Mouse (Mus musculus): ENCODE data around the gene Tspan14. TPM values are rescaled to one million over a fixed set of nuclear protein-coding genes. Genes with fewer than 3 reads are reported as not detected.

The Tspan14 gene
- polyA plus RNA-seq, 1 experiment from 2014 or later: 43.4 TPM

DNA sequence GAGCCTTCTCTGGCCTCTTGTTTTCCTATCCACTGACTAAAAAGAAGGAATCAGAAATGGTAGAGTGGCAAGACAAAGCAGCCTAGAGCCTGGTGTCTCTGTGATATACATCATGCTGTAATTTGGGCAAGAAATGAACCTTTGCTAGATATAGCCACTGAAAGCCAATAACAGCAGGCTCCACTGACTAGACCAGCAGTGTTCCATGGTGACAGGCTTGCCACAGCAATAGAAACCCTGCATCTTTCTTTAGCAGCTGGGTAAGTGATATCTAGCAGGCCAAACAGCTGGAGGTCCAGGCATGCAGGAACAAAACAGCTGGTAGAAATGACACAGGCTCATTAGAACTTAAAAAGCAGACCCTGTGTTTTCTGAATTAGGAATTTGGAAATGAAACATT is 92.0 kb downstream of the Tspan14 start:
- Histone ChIP-seq H3K27me3 (ENCODE audit: control insufficient read depth, insufficient read depth, low read length) (no peaks in the 10 kb centered on the region), H3K4me2 (ENCODE audit: low read length) (no peak overlapping the region), H3K4me1 (ENCODE audit: control insufficient read depth in 2 of 2, insufficient read depth in 2 of 2, low read length in 2 of 2) (no peaks in the 10 kb centered on the region), H3K9me3 (ENCODE audit: control insufficient read depth, low read length) (no peaks in the 10 kb centered on the region), H3K4me3 (ENCODE audit: control insufficient read depth in 1 of 2, insufficient read depth in 1 of 2, low read depth in 1 of 2, low read length in 2 of 2) (no peak overlapping the region), H3K27ac (replicated peaks in 1 of 2; ENCODE audit: control insufficient read depth in 1 of 2, insufficient read depth in 1 of 2, low read depth in 2 of 2, low read length in 2 of 2) (no peak overlapping the region), H3K36me3 (ENCODE audit: control insufficient read depth, insufficient read depth, low read length) (no peaks in the 10 kb centered on the region), H3K9ac (ENCODE audit: low read length) (no peak overlapping the region)
- ATAC-seq (ENCODE audit: insufficient number of reproducible peaks, insufficient read depth, low FRiP score, low read depth): no peak

DNA sequence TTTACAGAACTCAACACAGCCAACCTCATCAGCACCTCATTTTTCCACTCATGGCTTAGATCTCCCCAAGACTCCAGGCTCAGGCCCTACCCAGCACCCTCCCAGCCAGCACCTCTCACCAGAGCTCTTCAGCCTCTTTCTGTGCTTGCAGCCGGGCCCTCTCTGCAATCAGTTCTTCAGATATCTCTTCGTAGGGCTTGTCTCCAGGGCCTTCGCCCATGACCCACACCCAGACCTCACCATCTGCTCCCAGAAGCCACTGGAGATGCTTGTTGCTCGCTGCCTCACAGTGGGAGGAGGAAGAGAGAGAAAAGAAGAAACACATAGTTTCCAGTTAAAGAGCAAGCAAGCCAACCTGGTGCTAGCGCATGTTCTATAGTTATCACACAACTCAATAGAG is 92.6 kb downstream of the Tspan14 start:
- H3K27ac ChIP-seq (replicated peaks in 1 of 2; ENCODE audit: control insufficient read depth in 1 of 2, insufficient read depth in 1 of 2, low read depth in 2 of 2, low read length in 2 of 2): no peak overlapping the region
- 74% methylated on average over 5 of the region's 5 CpGs for WGBS
- H3K4me3 ChIP-seq (ENCODE audit: control insufficient read depth in 1 of 2, insufficient read depth in 1 of 2, low read depth in 1 of 2, low read length in 2 of 2): no peak overlapping the region
- H3K27me3 ChIP-seq (ENCODE audit: control insufficient read depth, insufficient read depth, low read length): no peaks in the 10 kb centered on the region
- no peak for ATAC-seq (ENCODE audit: insufficient number of reproducible peaks, insufficient read depth, low FRiP score, low read depth)
- no peaks in the 10 kb centered on the region for H3K9me3 ChIP-seq (ENCODE audit: control insufficient read depth, low read length)
- no peaks in the 10 kb centered on the region for H3K4me1 ChIP-seq (ENCODE audit: control insufficient read depth in 2 of 2, insufficient read depth in 2 of 2, low read length in 2 of 2)
- no peak overlapping the region for H3K4me2 ChIP-seq (ENCODE audit: low read length)
- no peak overlapping the region for H3K9ac ChIP-seq (ENCODE audit: low read length)
- H3K36me3 ChIP-seq (ENCODE audit: control insufficient read depth, insufficient read depth, low read length): no peaks in the 10 kb centered on the region

- Histone ChIP-seq H3K4me2 (ENCODE audit: low read length) (no peak overlapping the region), H3K9ac (ENCODE audit: low read length) (no peak overlapping the region), H3K4me3 (ENCODE audit: control insufficient read depth in 1 of 2, insufficient read depth in 1 of 2, low read depth in 1 of 2, low read length in 2 of 2) (no peak overlapping the region), H3K36me3 (ENCODE audit: control insufficient read depth, insufficient read depth, low read length) (no peaks in the 10 kb centered on the region), H3K27ac (replicated peaks in 1 of 2; ENCODE audit: control insufficient read depth in 1 of 2, insufficient read depth in 1 of 2, low read depth in 2 of 2, low read length in 2 of 2) (no peak overlapping the region), H3K9me3 (ENCODE audit: control insufficient read depth, low read length) (no peaks in the 10 kb centered on the region), H3K27me3 (ENCODE audit: control insufficient read depth, insufficient read depth, low read length) (no peaks in the 10 kb centered on the region), H3K4me1 (ENCODE audit: control insufficient read depth in 2 of 2, insufficient read depth in 2 of 2, low read length in 2 of 2) (no peaks in the 10 kb centered on the region)
- ATAC-seq (ENCODE audit: insufficient number of reproducible peaks, insufficient read depth, low FRiP score, low read depth): no peak
- 67% methylated on average over 3 of the region's 3 CpGs for WGBS
Measured at GRCm38 (mm10) chr14:40870598-40870997, 96.0 kb downstream of the Tspan14 start.

DNA sequence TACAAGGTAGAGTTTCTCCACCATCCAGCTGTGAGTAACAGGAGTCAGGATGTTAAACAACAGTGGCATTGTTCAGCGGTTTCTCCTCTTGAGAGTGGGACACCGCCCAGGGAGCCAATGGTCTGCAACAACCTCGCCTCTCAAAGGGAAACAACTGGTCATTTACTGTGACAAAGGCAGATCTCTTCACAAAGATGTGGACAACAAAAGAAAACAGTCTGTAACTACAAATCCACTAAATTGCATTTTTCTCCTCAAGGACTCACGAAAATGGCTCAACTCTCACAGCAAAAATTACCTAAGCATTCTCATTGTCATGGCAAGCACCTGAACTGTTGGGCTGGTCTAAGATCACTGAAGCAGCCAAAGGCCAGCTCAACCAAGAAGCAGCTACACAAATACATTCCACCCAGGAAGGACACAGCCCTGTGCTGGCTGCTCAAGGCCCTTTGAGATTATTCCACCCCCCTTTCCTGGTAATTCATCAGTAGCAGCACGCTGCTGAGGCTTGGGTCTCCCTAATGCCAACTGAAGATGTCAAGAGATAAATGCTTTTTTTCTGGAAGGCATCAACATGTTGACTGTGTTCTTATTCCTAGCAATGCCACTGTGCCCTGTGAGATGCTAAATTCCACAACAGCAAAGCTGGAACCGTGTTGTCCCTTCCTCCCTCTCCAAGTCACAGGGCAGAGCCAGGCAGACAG is 101.6 kb downstream of the Tspan14 start:
- WGBS: 63% methylated on average over 6 of the region's 6 CpGs
- H3K27me3 ChIP-seq (ENCODE audit: control insufficient read depth, insufficient read depth, low read length): no peaks in the 10 kb centered on the region
- no peak overlapping the region for H3K4me2 ChIP-seq (ENCODE audit: low read length)
- no peaks in the 10 kb centered on the region for H3K36me3 ChIP-seq (ENCODE audit: control insufficient read depth, insufficient read depth, low read length)
- no peak overlapping the region for H3K4me3 ChIP-seq (ENCODE audit: control insufficient read depth in 1 of 2, insufficient read depth in 1 of 2, low read depth in 1 of 2, low read length in 2 of 2)
- no peak overlapping the region for H3K9ac ChIP-seq (ENCODE audit: low read length)
- no peaks in the 10 kb centered on the region for H3K9me3 ChIP-seq (ENCODE audit: control insufficient read depth, low read length)
- no peak for ATAC-seq (ENCODE audit: insufficient number of reproducible peaks, insufficient read depth, low FRiP score, low read depth)
- H3K4me1 ChIP-seq (ENCODE audit: control insufficient read depth in 2 of 2, insufficient read depth in 2 of 2, low read length in 2 of 2): no peaks in the 10 kb centered on the region
- no peak overlapping the region for H3K27ac ChIP-seq (replicated peaks in 1 of 2; ENCODE audit: control insufficient read depth in 1 of 2, insufficient read depth in 1 of 2, low read depth in 2 of 2, low read length in 2 of 2)

DNA sequence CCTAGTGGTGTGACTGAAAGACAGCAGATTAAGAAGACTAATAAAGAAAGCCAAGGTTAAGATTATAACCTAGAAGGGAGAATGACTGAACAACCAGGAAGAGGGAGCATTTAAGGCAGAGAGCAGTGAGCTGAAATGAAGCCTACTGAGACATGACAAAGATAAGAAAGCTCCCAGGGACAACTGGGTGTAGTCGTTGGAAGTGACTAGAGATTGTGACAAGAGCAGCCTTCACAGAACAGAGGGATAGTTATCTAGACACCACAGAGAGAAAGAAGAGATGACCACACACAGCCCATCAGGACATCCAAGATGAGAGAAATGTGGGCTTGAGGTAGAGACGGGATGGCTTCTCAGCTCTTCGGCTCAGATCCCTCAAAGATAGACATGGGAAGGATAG is 102.9 kb downstream of the Tspan14 start:
- Histone ChIP-seq H3K27ac (replicated peaks in 1 of 2; ENCODE audit: control insufficient read depth in 1 of 2, insufficient read depth in 1 of 2, low read depth in 2 of 2, low read length in 2 of 2) (no peak overlapping the region), H3K9me3 (ENCODE audit: control insufficient read depth, low read length) (no peaks in the 10 kb centered on the region), H3K4me3 (ENCODE audit: control insufficient read depth in 1 of 2, insufficient read depth in 1 of 2, low read depth in 1 of 2, low read length in 2 of 2) (no peak overlapping the region), H3K27me3 (ENCODE audit: control insufficient read depth, insufficient read depth, low read length) (no peaks in the 10 kb centered on the region), H3K9ac (ENCODE audit: low read length) (no peak overlapping the region), H3K4me2 (ENCODE audit: low read length) (no peak overlapping the region), H3K4me1 (ENCODE audit: control insufficient read depth in 2 of 2, insufficient read depth in 2 of 2, low read length in 2 of 2) (no peaks in the 10 kb centered on the region), H3K36me3 (ENCODE audit: control insufficient read depth, insufficient read depth, low read length) (no peaks in the 10 kb centered on the region)
- no peak for ATAC-seq (ENCODE audit: insufficient number of reproducible peaks, insufficient read depth, low FRiP score, low read depth)
- WGBS: 55% methylated on average over 3 of the region's 3 CpGs

DNA sequence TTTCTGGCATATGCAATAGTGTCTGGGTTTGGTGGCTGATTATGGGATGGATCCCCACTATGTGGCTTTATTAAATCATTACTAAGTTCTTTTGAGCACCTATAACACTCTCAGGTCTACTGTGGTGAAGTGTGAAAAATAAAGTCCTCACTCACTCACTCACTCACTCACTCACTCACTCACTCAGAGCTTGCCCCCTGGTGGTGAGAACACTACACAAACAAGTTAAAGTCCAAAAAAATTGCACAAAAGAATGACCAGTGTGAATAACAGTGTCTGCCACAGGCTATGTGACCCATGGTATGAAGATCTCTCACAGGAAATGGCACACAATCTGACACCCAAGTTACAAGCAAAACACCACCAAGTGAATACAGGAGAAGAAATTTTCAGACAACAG is 103.6 kb downstream of the Tspan14 start:
- Histone ChIP-seq H3K4me2 (ENCODE audit: low read length) (no peak overlapping the region), H3K9ac (ENCODE audit: low read length) (no peak overlapping the region), H3K27me3 (ENCODE audit: control insufficient read depth, insufficient read depth, low read length) (no peaks in the 10 kb centered on the region), H3K27ac (replicated peaks in 1 of 2; ENCODE audit: control insufficient read depth in 1 of 2, insufficient read depth in 1 of 2, low read depth in 2 of 2, low read length in 2 of 2) (no peak overlapping the region), H3K4me1 (ENCODE audit: control insufficient read depth in 2 of 2, insufficient read depth in 2 of 2, low read length in 2 of 2) (no peaks in the 10 kb centered on the region), H3K9me3 (ENCODE audit: control insufficient read depth, low read length) (no peaks in the 10 kb centered on the region), H3K36me3 (ENCODE audit: control insufficient read depth, insufficient read depth, low read length) (no peaks in the 10 kb centered on the region), H3K4me3 (ENCODE audit: control insufficient read depth in 1 of 2, insufficient read depth in 1 of 2, low read depth in 1 of 2, low read length in 2 of 2) (no peak overlapping the region)
- no peak for ATAC-seq (ENCODE audit: insufficient number of reproducible peaks, insufficient read depth, low FRiP score, low read depth)

Other genes starting within 250 kb of the Tspan14 start
- gene Sh2d4b, start 73.5 kb downstream of the Tspan14 start, polyA plus RNA-seq (2014; fragmentation: Nextera tagmentation; extraction: Ambion mirVana): 0.89 and 1.1 TPM in 2 replicates
- 42.2 and 46.7 TPM in 2 replicates for gene Fam213a, start 47.0 kb upstream of the Tspan14 start, polyA plus RNA-seq (2014; fragmentation: Nextera tagmentation; extraction: Ambion mirVana)
- 0.26 and 0.34 TPM in 2 replicates for gene Dydc2, start 102.4 kb upstream of the Tspan14 start, polyA plus RNA-seq (2014; fragmentation: Nextera tagmentation; extraction: Ambion mirVana)
- 0.26 TPM in 1 of 2 replicates, not detected in the other for gene Dydc1, start 106.1 kb upstream of the Tspan14 start, polyA plus RNA-seq (2014; fragmentation: Nextera tagmentation; extraction: Ambion mirVana)
- 0.63 and 0.82 TPM in 2 replicates for gene Mat1a, start 138.2 kb upstream of the Tspan14 start, polyA plus RNA-seq (2014; fragmentation: Nextera tagmentation; extraction: Ambion mirVana)
- gene Sftpa1, start 165.0 kb upstream of the Tspan14 start, polyA plus RNA-seq (2014; fragmentation: Nextera tagmentation; extraction: Ambion mirVana): 0.24 and 0.32 TPM in 2 replicates
- not detected in 2 replicates for gene Mbl1, start 184.7 kb upstream of the Tspan14 start, polyA plus RNA-seq (2014; fragmentation: Nextera tagmentation; extraction: Ambion mirVana)
- not detected in 2 replicates for gene Sftpd, start 218.3 kb upstream of the Tspan14 start, polyA plus RNA-seq (2014; fragmentation: Nextera tagmentation; extraction: Ambion mirVana)

All from heart, embryonic 14.5 days (tissue).